Comparison of ENCODE assay signal across 7 mouse cellular contexts in genomic region chr8:109565498-109566333, GRCm38 (mm10). TPM values are rescaled to one million over a fixed set of nuclear protein-coding genes. Genes with fewer than 3 reads are reported as not detected.
A peak's percentile ranks its signal among the peaks of the same experiment; 100 is the strongest.
DNase-seq lines count a peak whose midpoint lies in the region; ATAC-seq lines count a peak whose summit lies in the region.

Dhx38 (minus strand) TSS chr8:109565861.
Txnl4b (plus strand) TSS chr8:109565892.

- H3K27me3 ChIP-seq in embryonic facial prominence, embryonic 12.5 days = no peaks in the 10 kb centered on the region
- H3K27me3 ChIP-seq in limb, embryonic 11.5 days (ENCODE audit: control insufficient read depth, insufficient read depth, low read length) = no peaks in the 10 kb centered on the region
- H3K27me3 ChIP-seq in midbrain, embryonic 14.5 days (ENCODE audit: control insufficient read depth, insufficient read depth, low read length) = no peaks in the 10 kb centered on the region

- H3K36me3 ChIP-seq in embryonic facial prominence, embryonic 12.5 days = peaks cover 31% of the 10 kb centered on the region
- peaks cover 7% of the 10 kb centered on the region for H3K36me3 ChIP-seq in limb, embryonic 11.5 days (ENCODE audit: control insufficient read depth, insufficient read depth, low read length)
- H3K36me3 ChIP-seq in midbrain, embryonic 14.5 days (ENCODE audit: control insufficient read depth, insufficient read depth, low read length) = peaks cover 34% of the 10 kb centered on the region

- peak within 1 kb of the TSS; percentile 91 for H3K9ac ChIP-seq in embryonic facial prominence, embryonic 12.5 days
- peak within 1 kb of the TSS; percentile 96 for H3K9ac ChIP-seq in limb, embryonic 11.5 days (ENCODE audit: low read length)
- H3K9ac ChIP-seq in midbrain, embryonic 14.5 days (replicated peaks; ENCODE audit: low read length) = peak within 1 kb of the TSS; percentile 84

- ATAC-seq in embryonic facial prominence, embryonic 12.5 days (ENCODE audit: insufficient number of reproducible peaks, insufficient read depth, low FRiP score, low TSS enrichment) = peak; percentile 100
- ATAC-seq in limb, embryonic 11.5 days (ENCODE audit: insufficient number of reproducible peaks, low FRiP score, low TSS enrichment, low read depth) = peak; percentile 99
- peak; percentile 100 for ATAC-seq in midbrain, embryonic 14.5 days (ENCODE audit: low FRiP score, low TSS enrichment)

- whole genome bisulfite sequencing in embryonic facial prominence, embryonic 12.5 days = under 1% methylated on average over 52 of the region's 52 CpGs
- under 1% methylated on average over 52 of the region's 52 CpGs for WGBS in limb, embryonic 11.5 days
- under 1% methylated on average over 52 of the region's 52 CpGs for WGBS in midbrain, embryonic 14.5 days

- DNase-seq in adrenal gland, postnatal 25 days = peak; percentile 96
- DNase-seq in heart, adult 11 months = peak; percentile 100
- peak; percentile 99 for DNase-seq in kidney, adult 18-20 months
- DNase-seq in limb, embryonic 11.5 days (ENCODE audit: low spot score) = peak; percentile 97
- DNase-seq in midbrain, embryonic 14.5 days = peak; percentile 100
- peak; percentile 94 to 95 for DNase-seq in spleen, adult 18-20 months

- peaks cover 15% of the 10 kb centered on the region; the same call in 1 of the 2 replicates for H3K4me1 ChIP-seq in embryonic facial prominence, embryonic 12.5 days
- H3K4me1 ChIP-seq in limb, embryonic 11.5 days (ENCODE audit: control insufficient read depth, insufficient read depth, low read length) = peaks cover 3% of the 10 kb centered on the region; the same call in 1 of the 2 replicates
- H3K4me1 ChIP-seq in midbrain, embryonic 14.5 days (ENCODE audit: control insufficient read depth, insufficient read depth, low read length) = peaks cover 14% of the 10 kb centered on the region

- H3K4me3 ChIP-seq in embryonic facial prominence, embryonic 12.5 days = peak within 1 kb of the TSS; percentile 76
- H3K4me3 ChIP-seq in limb, embryonic 11.5 days (ENCODE audit: low read depth, low read length) = peak within 1 kb of the TSS; percentile 77
- peak within 1 kb of the TSS; percentile 83 for H3K4me3 ChIP-seq in midbrain, embryonic 14.5 days (replicated peaks; ENCODE audit: low read depth, low read length)

- H3K9me3 ChIP-seq in embryonic facial prominence, embryonic 12.5 days = no peaks in the 10 kb centered on the region
- H3K9me3 ChIP-seq in limb, embryonic 11.5 days (ENCODE audit: control insufficient read depth, low read length) = no peaks in the 10 kb centered on the region
- no peaks in the 10 kb centered on the region for H3K9me3 ChIP-seq in midbrain, embryonic 14.5 days (ENCODE audit: control insufficient read depth, low read length)

- peak within 1 kb of the TSS; percentile 89 for H3K27ac ChIP-seq in embryonic facial prominence, embryonic 12.5 days
- H3K27ac ChIP-seq in limb, embryonic 11.5 days (replicated peaks; ENCODE audit: low read depth, low read length) = peak within 1 kb of the TSS; percentile 78; the same call in 1 of the 2 replicates
- peak within 1 kb of the TSS; percentile 92 for H3K27ac ChIP-seq in midbrain, embryonic 14.5 days (replicated peaks; ENCODE audit: low read depth, low read length)

- H3K4me2 ChIP-seq in embryonic facial prominence, embryonic 12.5 days (replicated peaks) = peak within 1 kb of the TSS; percentile 72
- peak within 1 kb of the TSS; percentile 74 for H3K4me2 ChIP-seq in limb, embryonic 11.5 days (ENCODE audit: low read depth, severe bottlenecking)
- H3K4me2 ChIP-seq in midbrain, embryonic 14.5 days (ENCODE audit: low read length) = peak within 1 kb of the TSS; percentile 79

RNA-seq across cellular contexts. Expression of gene Dhx38, which starts in this region (rescaled TPM):
- total RNA-seq in adrenal gland, postnatal 25 days (2021) = 27.9 and 29.1 TPM in 2 replicates
- 29.9 and 32.2 TPM in 2 replicates for polyA plus RNA-seq in embryonic facial prominence, embryonic 12.5 days (2016; fragmentation: Nextera tagmentation; extraction: Ambion mirVana)
- 28.7 and 29.3 TPM in 2 replicates for polyA plus RNA-seq in limb, embryonic 11.5 days (2014; fragmentation: Nextera tagmentation; extraction: Ambion mirVana)
- polyA plus RNA-seq in midbrain, embryonic 14.5 days (2014; fragmentation: Nextera tagmentation; extraction: Ambion mirVana) = 15.6 and 15.8 TPM in 2 replicates

RNA-seq across cellular contexts. Expression of gene Txnl4b, which starts in this region (rescaled TPM):
- total RNA-seq in adrenal gland, postnatal 25 days (2021) = 13.1 and 16.2 TPM in 2 replicates
- 21.2 and 22.4 TPM in 2 replicates for polyA plus RNA-seq in embryonic facial prominence, embryonic 12.5 days (2016; fragmentation: Nextera tagmentation; extraction: Ambion mirVana)
- polyA plus RNA-seq in limb, embryonic 11.5 days (2014; fragmentation: Nextera tagmentation; extraction: Ambion mirVana) = 28.3 and 28.5 TPM in 2 replicates
- 27.6 and 33.3 TPM in 2 replicates for polyA plus RNA-seq in midbrain, embryonic 14.5 days (2014; fragmentation: Nextera tagmentation; extraction: Ambion mirVana)

Comparison
In these comparisons a context has a peak if more than half of its experiments do, and no peak if none do; other contexts are left out.
1. Peak in every context shown above with its lines: DNase-seq, ATAC-seq, H3K4me3 ChIP-seq and H3K27ac ChIP-seq.